Mouse (Mus musculus) myocyte (in vitro differentiated cells): Measurements from ENCODE around the gene Rps21. TPM values are rescaled to one million over a fixed set of nuclear protein-coding genes. Genes with fewer than 3 reads are reported as not detected.

ENCODE experiments used
- H3K27me3 ChIP-seq: one replicate; pipeline ENCODE4 v1.6.1; 2011; ENCODE audit not compliant: control insufficient read depth, insufficient read depth, insufficient read length
- H3K36me3 ChIP-seq: one replicate; pipeline ENCODE4 v1.6.1; 2011; ENCODE audit not compliant: control insufficient read depth, insufficient read depth
- H3K4me2 ChIP-seq: one replicate; pipeline ENCODE4 v1.6.1; 2011; ENCODE audit warnings: low read depth, control low read depth
- H3K4me3 ChIP-seq: one replicate; pipeline ENCODE4 v1.5.1; 2011; ENCODE audit warnings: mild to moderate bottlenecking, control low read depth, moderate library complexity
- H3K79me2 ChIP-seq: one replicate; pipeline ENCODE4 v1.6.1; 2011; ENCODE audit not compliant: control insufficient read depth, insufficient read depth
- H3ac ChIP-seq: one replicate; pipeline ENCODE4 v1.6.1; 2011; ENCODE audit not compliant: control insufficient read depth, insufficient read length
- CEBPB ChIP-seq: IDR thresholded peaks from 2 replicates; pipeline ENCODE4 v1.6.1; 2011; ENCODE audit warnings: mild to moderate bottlenecking, moderate library complexity; ENCODE audit not compliant: poor library complexity, insufficient read depth, severe bottlenecking
- E2F4 ChIP-seq: IDR thresholded peaks from one replicate; pipeline ENCODE4 v1.6.1; 2011; ENCODE audit warnings: mild to moderate bottlenecking, control low read depth, moderate library complexity; ENCODE audit not compliant: insufficient read depth
- MAX ChIP-seq: IDR thresholded peaks from one replicate; pipeline ENCODE4 v1.6.1; 2011; ENCODE audit warnings: low read depth, mild to moderate bottlenecking, control low read depth
- MYOD1 ChIP-seq, 3 experiments: IDR thresholded peaks; one replicate each; pipeline ENCODE4 v1.6.1; 2011; ENCODE audit warnings: control low read depth in 2 of 3, low read depth in 2 of 3, mild to moderate bottlenecking in 2 of 3, moderate library complexity in 1 of 3; ENCODE audit not compliant: insufficient read length in 2 of 3, control insufficient read depth in 1 of 3
- MYOG ChIP-seq, 3 experiments: IDR thresholded peaks; one replicate each; pipeline ENCODE4 v1.6.1; 2011; ENCODE audit warnings: control low read depth in 2 of 3, low read depth in 2 of 3, mild to moderate bottlenecking in 2 of 3; ENCODE audit not compliant: insufficient read length in 2 of 3, control insufficient read depth in 1 of 3, insufficient read depth in 1 of 3
- POLR2A ChIP-seq: IDR thresholded peaks from one replicate; pipeline ENCODE4 v1.6.1; 2011; ENCODE audit warnings: low read depth, mild to moderate bottlenecking, control low read depth, moderate library complexity; ENCODE audit not compliant: insufficient read length
- POLR2AphosphoS2 ChIP-seq: IDR thresholded peaks from one replicate; pipeline ENCODE4 v1.6.1; 2011; ENCODE audit warnings: low read depth, control low read depth; ENCODE audit not compliant: insufficient read length
- REST ChIP-seq: IDR thresholded peaks from one replicate; pipeline ENCODE4 v1.6.1; 2011; ENCODE audit warnings: mild to moderate bottlenecking, control low read depth, moderate library complexity; ENCODE audit not compliant: insufficient read depth, insufficient read length
- SRF ChIP-seq: IDR thresholded peaks from one replicate; pipeline ENCODE4 v1.6.1; 2011; ENCODE audit warnings: low read depth; ENCODE audit not compliant: control insufficient read depth, insufficient read length
- TCF12 ChIP-seq: IDR thresholded peaks from one replicate; pipeline ENCODE4 v1.6.1; 2011; ENCODE audit warnings: mild to moderate bottlenecking, control low read depth; ENCODE audit not compliant: poor library complexity, insufficient read depth, severe bottlenecking
- TCF3 ChIP-seq: IDR thresholded peaks from one replicate; pipeline ENCODE4 v1.6.1; 2011; ENCODE audit warnings: low read depth, control low read depth; ENCODE audit not compliant: insufficient read length
- USF1 ChIP-seq: IDR thresholded peaks from one replicate; pipeline ENCODE4 v1.6.1; 2011; ENCODE audit warnings: low read depth, mild to moderate bottlenecking, control low read depth, moderate library complexity
- polyA plus RNA-seq: library from polyadenylated mRNA; unstranded; fragments of >200 nt; fragmentation: generic; extraction: Trizol; gene quantifications from one replicate; pipeline ENCODE4 v1.2.1, GENCODE M21; 2012; ENCODE audit warnings: missing spikeins

The Rps21 gene
- polyA plus RNA-seq, 1 experiment: 3,913 TPM

- no peak for TF ChIP-seq REST
- TF ChIP-seq MAX: no peak
- TF ChIP-seq TCF12: no peak
- TF ChIP-seq POLR2A: no peak
- no peak for TF ChIP-seq CEBPB
- TF ChIP-seq E2F4: no peak
- no peak overlapping the region for H3K4me2 ChIP-seq
- H3K27me3 ChIP-seq: peaks cover 51% of the 10 kb centered on the region
- no peak overlapping the region for H3ac ChIP-seq
- no peak overlapping the region for H3K4me3 ChIP-seq
- H3K36me3 ChIP-seq: no peaks in the 10 kb centered on the region
- H3K79me2 ChIP-seq: no peaks in the 10 kb centered on the region
Observed at GRCm38 (mm10) chr2:180276385-180276784, 19.2 kb downstream of the Rps21 start.

- H3K4me3 ChIP-seq: no peak overlapping the region
- H3ac ChIP-seq: no peak overlapping the region
- peaks cover 56% of the 10 kb centered on the region for H3K27me3 ChIP-seq
- H3K36me3 ChIP-seq: no peaks in the 10 kb centered on the region
- no peaks in the 10 kb centered on the region for H3K79me2 ChIP-seq
- TF ChIP-seq REST: no peak
- H3K4me2 ChIP-seq: no peak overlapping the region
Observed at GRCm38 (mm10) chr2:180276851-180277259, 19.7 kb downstream of the Rps21 start.

DNA sequence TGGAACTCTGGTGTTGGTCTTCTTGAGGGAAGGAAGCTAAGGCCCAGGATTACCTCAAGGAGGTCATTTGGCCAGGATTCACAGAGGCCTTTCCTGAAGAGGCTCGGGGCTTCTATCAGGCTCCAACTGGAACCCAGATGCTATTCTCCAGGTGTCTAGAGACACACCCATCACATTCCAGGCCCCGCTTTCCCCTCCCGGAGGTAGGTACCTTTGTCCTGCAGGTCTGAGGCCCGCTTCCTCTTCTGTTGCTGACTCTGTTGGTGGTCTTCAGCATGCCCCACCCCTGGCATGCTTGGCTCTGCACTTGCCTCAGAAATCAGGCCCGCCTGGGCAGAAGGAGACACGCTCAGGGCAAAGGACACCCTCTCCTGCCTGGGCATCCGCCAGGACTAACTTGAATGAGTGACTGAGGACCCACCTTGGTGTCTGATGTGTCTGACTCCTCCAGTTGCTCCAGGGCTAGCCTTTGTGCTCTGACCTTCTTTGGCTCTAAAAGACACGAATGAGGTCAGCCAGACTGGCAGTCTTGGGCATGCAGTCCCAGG is 20.7 kb downstream of the Rps21 start:
- H3K79me2 ChIP-seq: no peaks in the 10 kb centered on the region
- H3K36me3 ChIP-seq: no peaks in the 10 kb centered on the region
- no peak overlapping the region for H3K4me3 ChIP-seq
- peaks cover 65% of the 10 kb centered on the region for H3K27me3 ChIP-seq
- TF ChIP-seq TCF12: no peak
- TF ChIP-seq POLR2AphosphoS2: no peak
- TF ChIP-seq MYOG (IDR thresholded peaks at IDR 0.05; ENCODE audit: control insufficient read depth in 1 of 3, insufficient read depth in 1 of 3, insufficient read length in 2 of 3, low read depth in 2 of 3): no peak
- TF ChIP-seq TCF3: no peak
- no peak for TF ChIP-seq SRF
- TF ChIP-seq MAX: no peak
- no peak for TF ChIP-seq REST
- no peak for TF ChIP-seq E2F4
- no peak for TF ChIP-seq POLR2A
- TF ChIP-seq USF1: no peak
- no peak for TF ChIP-seq CEBPB
- no peak for TF ChIP-seq MYOD1 (IDR thresholded peaks at IDR 0.05; ENCODE audit: control insufficient read depth in 1 of 3, insufficient read length in 2 of 3, low read depth in 2 of 3)
- no peak overlapping the region for H3ac ChIP-seq
- H3K4me2 ChIP-seq: no peak overlapping the region

GRCm38 (mm10) chr2:180279321-180279720 is 22.1 kb downstream of the Rps21 start:
- Histone ChIP-seq H3K27me3 (peaks cover 75% of the 10 kb centered on the region), H3K79me2 (no peaks in the 10 kb centered on the region), H3K36me3 (no peaks in the 10 kb centered on the region), H3K4me2 (no peak overlapping the region), H3K4me3 (no peak overlapping the region), H3ac (no peak overlapping the region)
- TF ChIP-seq SRF: no peak
- no peak for TF ChIP-seq TCF3
- no peak for TF ChIP-seq MYOD1 (IDR thresholded peaks at IDR 0.05; ENCODE audit: control insufficient read depth in 1 of 3, insufficient read length in 2 of 3, low read depth in 2 of 3)
- TF ChIP-seq MAX: no peak
- no peak for TF ChIP-seq USF1
- no peak for TF ChIP-seq E2F4

GRCm38 (mm10) chr2:180288966-180289365 is 31.8 kb downstream of the Rps21 start:
- H3K27me3 ChIP-seq: peaks cover 84% of the 10 kb centered on the region
- no peaks in the 10 kb centered on the region for H3K79me2 ChIP-seq
- H3ac ChIP-seq: no peak overlapping the region
- no peak overlapping the region for H3K4me3 ChIP-seq
- TF ChIP-seq TCF3 (no peak), CEBPB (no peak), MYOD1 (IDR thresholded peaks at IDR 0.05; ENCODE audit: control insufficient read depth in 1 of 3, insufficient read length in 2 of 3, low read depth in 2 of 3) (no peak), SRF (no peak), MAX (no peak), USF1 (no peak), MYOG (IDR thresholded peaks at IDR 0.05; ENCODE audit: control insufficient read depth in 1 of 3, insufficient read depth in 1 of 3, insufficient read length in 2 of 3, low read depth in 2 of 3) (no peak), TCF12 (no peak), E2F4 (no peak), POLR2A (no peak), POLR2AphosphoS2 (no peak), REST (no peak)
- H3K36me3 ChIP-seq: no peaks in the 10 kb centered on the region
- H3K4me2 ChIP-seq: no peak overlapping the region
